Mouse (Mus musculus): ENCODE measurements around the gene Smtnl2. TPM values are rescaled to one million over a fixed set of nuclear protein-coding genes. Genes with fewer than 3 reads are reported as not detected.
A peak's percentile ranks its signal among the peaks of the same experiment; 100 is the strongest.
"Not testable (repeated sequence)": the region's sequence is repeated elsewhere in the genome, so short reads cannot be mapped to it uniquely, and the experiment has no call there.

The Smtnl2 gene
- polyA plus RNA-seq, 1 experiment from 2014 or later = 12.2 TPM

DNA sequence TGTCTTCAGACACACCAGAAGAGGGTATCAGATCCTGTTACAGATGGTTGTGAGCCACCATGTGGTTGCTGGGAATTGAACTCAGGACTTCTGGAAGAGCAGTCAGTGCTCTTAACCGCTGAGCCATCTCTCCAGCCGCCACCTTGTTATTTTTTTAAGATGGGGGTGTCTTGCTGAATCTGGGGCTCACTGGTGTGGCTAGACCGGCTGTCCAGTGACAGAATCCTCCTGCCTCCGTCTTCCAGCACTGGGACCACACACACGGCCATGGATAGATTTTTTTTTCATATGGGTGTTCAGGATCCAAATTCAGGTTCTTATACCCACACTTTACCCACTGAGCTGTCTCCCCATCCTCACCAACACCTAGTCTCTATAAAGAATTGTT, 68.3 kb downstream of the Smtnl2 start:
- ATAC-seq = 0 out of 2 replicates have a peak, but pooled peaks have one; percentile 2
- not testable (repeated sequence) for H3K9me3 ChIP-seq (replicated peaks; ENCODE audit: control insufficient read depth, low read length, poor library complexity, severe bottlenecking); H3K27me3 ChIP-seq (ENCODE audit: control insufficient read depth, insufficient read depth, low read depth, low read length); H3K4me3 ChIP-seq (ENCODE audit: low read depth, low read length); H3K4me1 ChIP-seq (ENCODE audit: control insufficient read depth, insufficient read depth, low read length); H3K4me2 ChIP-seq (ENCODE audit: low read length); H3K27ac ChIP-seq (ENCODE audit: low read length); H3K9ac ChIP-seq (ENCODE audit: low read depth, low read length); H3K36me3 ChIP-seq (ENCODE audit: control insufficient read depth, insufficient read depth, low read length)
- 87% methylated on average over 5 of the region's 5 CpGs for WGBS

DNA sequence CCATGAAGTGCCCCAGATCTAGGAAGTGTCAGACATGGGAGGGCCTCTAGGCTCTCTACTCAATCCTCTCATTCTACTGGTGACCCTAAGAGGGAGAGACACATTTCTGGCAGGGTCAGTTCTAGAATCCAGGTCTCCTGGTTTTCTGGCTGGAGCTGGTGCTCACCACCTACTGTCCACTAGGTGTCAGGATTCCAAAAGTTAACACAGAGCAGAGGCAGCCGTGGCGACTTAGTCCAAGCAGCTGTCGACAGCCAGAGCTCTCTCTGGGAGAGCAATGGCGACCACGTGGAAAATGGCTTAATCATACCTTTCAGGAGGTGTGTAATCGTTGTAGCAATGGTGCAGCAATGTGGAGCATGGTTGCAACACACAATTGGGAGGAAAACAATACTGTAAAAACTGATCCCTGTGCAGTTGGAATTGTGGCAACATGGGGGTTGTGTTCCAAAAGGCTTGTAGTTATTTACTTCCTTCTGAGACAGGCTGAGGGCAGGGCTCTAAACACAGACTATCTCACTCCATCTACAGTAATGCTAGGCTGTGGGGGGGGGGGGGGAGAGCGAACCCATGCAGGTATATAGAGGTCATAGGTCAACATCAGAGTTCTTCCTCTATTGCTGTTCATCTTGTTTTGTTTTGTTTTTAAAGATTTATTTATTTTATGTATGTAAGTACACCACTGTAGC, 68.8 kb downstream of the Smtnl2 start:
- Histone ChIP-seq H3K27ac (ENCODE audit: low read length) (no peak overlapping the region), H3K4me2 (ENCODE audit: low read length) (peak overlapping the region; percentile 36; the same call in 1 of the 2 replicates), H3K27me3 (ENCODE audit: control insufficient read depth, insufficient read depth, low read depth, low read length) (no peaks in the 10 kb centered on the region), H3K36me3 (ENCODE audit: control insufficient read depth, insufficient read depth, low read length) (no peaks in the 10 kb centered on the region), H3K9me3 (replicated peaks; ENCODE audit: control insufficient read depth, low read length, poor library complexity, severe bottlenecking) (no peaks in the 10 kb centered on the region), H3K9ac (ENCODE audit: low read depth, low read length) (no peak overlapping the region), H3K4me1 (ENCODE audit: control insufficient read depth, insufficient read depth, low read length) (peaks cover 3% of the 10 kb centered on the region; the same call in 1 of the 2 replicates), H3K4me3 (ENCODE audit: low read depth, low read length) (no peak overlapping the region)
- 14% methylated on average over 7 of the region's 7 CpGs for WGBS
- ATAC-seq = peak; percentile 87

DNA sequence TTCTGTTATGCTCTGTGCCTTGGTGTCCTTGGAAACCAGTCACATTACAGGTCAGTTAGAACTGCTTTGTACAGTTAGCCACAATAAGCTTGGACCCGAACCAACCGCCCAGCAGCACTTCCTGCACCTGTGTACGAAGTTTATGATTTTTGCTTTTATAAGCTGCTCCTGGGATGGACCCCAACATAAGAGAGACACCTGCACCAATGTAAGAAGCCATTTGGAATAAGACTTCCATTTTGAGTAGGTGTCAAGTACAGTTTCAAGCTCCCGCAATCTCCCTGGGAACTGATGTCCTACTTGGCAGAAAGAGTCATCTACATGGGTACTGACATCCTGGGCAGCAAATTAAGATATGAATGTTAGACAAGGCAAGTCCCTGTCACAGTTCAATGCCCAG, 71.8 kb downstream of the Smtnl2 start:
- 74% methylated on average over 4 of the region's 4 CpGs for WGBS
- H3K4me1 ChIP-seq (ENCODE audit: control insufficient read depth, insufficient read depth, low read length) = peaks cover 3% of the 10 kb centered on the region; the same call in 1 of the 2 replicates
- H3K4me3 ChIP-seq (ENCODE audit: low read depth, low read length) = no peak overlapping the region
- H3K9ac ChIP-seq (ENCODE audit: low read depth, low read length) = no peak overlapping the region
- H3K4me2 ChIP-seq (ENCODE audit: low read length) = no peak overlapping the region
- H3K27ac ChIP-seq (ENCODE audit: low read length) = no peak overlapping the region
- ATAC-seq = no peak
- no peaks in the 10 kb centered on the region for H3K27me3 ChIP-seq (ENCODE audit: control insufficient read depth, insufficient read depth, low read depth, low read length)
- H3K36me3 ChIP-seq (ENCODE audit: control insufficient read depth, insufficient read depth, low read length) = no peaks in the 10 kb centered on the region
- no peaks in the 10 kb centered on the region for H3K9me3 ChIP-seq (replicated peaks; ENCODE audit: control insufficient read depth, low read length, poor library complexity, severe bottlenecking)

Small RNA genes lying within 50 kb of the gene (microRNA-seq; reads per million reads assigned to microRNA genes)
- gene Mir6338 = not detected

Other genes with a start within 250 kb of the Smtnl2 start
- gene Gm43951, start 204.9 kb downstream of the Smtnl2 start, polyA plus RNA-seq (2015; fragmentation: Nextera tagmentation; extraction: Ambion mirVana) = 1.7 and 1.9 TPM in 2 replicates
- 18.4 and 26.0 TPM in 2 replicates for gene 4933427D14Rik, start 204.3 kb downstream of the Smtnl2 start, polyA plus RNA-seq (2015; fragmentation: Nextera tagmentation; extraction: Ambion mirVana)
- 137 and 145 TPM in 2 replicates for gene Txndc17, start 204.2 kb downstream of the Smtnl2 start, polyA plus RNA-seq (2015; fragmentation: Nextera tagmentation; extraction: Ambion mirVana)
- 53.2 and 55.9 TPM in 2 replicates for gene Med31, start 196.1 kb downstream of the Smtnl2 start, polyA plus RNA-seq (2015; fragmentation: Nextera tagmentation; extraction: Ambion mirVana)
- gene Slc13a5, start 144.5 kb downstream of the Smtnl2 start, polyA plus RNA-seq (2015; fragmentation: Nextera tagmentation; extraction: Ambion mirVana) = 2.5 and 2.6 TPM in 2 replicates
- gene Xaf1, start 110.1 kb downstream of the Smtnl2 start, polyA plus RNA-seq (2015; fragmentation: Nextera tagmentation; extraction: Ambion mirVana) = 1.0 and 2.2 TPM in 2 replicates
- not detected in 2 replicates for gene Fbxo39, start 97.3 kb downstream of the Smtnl2 start, polyA plus RNA-seq (2015; fragmentation: Nextera tagmentation; extraction: Ambion mirVana)
- gene Tekt1, start 49.3 kb downstream of the Smtnl2 start, polyA plus RNA-seq (2015; fragmentation: Nextera tagmentation; extraction: Ambion mirVana) = 11.1 and 13.5 TPM in 2 replicates
- gene Ggt6, start 23.8 kb upstream of the Smtnl2 start, polyA plus RNA-seq (2015; fragmentation: Nextera tagmentation; extraction: Ambion mirVana) = not detected in 2 replicates
- gene Mybbp1a, start 29.6 kb upstream of the Smtnl2 start, polyA plus RNA-seq (2015; fragmentation: Nextera tagmentation; extraction: Ambion mirVana) = 61.1 and 67.6 TPM in 2 replicates
- gene Spns2, start 78.2 kb upstream of the Smtnl2 start, polyA plus RNA-seq (2015; fragmentation: Nextera tagmentation; extraction: Ambion mirVana) = 6.8 and 8.4 TPM in 2 replicates
- 0.17 TPM in 1 of 2 replicates, not detected in the other for gene Spns3, start 138.8 kb upstream of the Smtnl2 start, polyA plus RNA-seq (2015; fragmentation: Nextera tagmentation; extraction: Ambion mirVana)
- gene Ube2g1, start 195.6 kb upstream of the Smtnl2 start, polyA plus RNA-seq (2015; fragmentation: Nextera tagmentation; extraction: Ambion mirVana) = 78.6 and 91.2 TPM in 2 replicates

Data from midbrain, embryonic 16.5 days (tissue).